Mouse (Mus musculus) liver, postnatal 0 days (tissue): ENCODE measurements around the gene Lad1. TPM values are rescaled to one million over a fixed set of nuclear protein-coding genes. Genes with fewer than 3 reads are reported as not detected.
A peak's percentile ranks its signal among the peaks of the same experiment; 100 is the strongest.

ENCODE experiments used
- ATAC-seq: fragments of 200-750 bp; cut with Nextera tagmentation; 2 replicates; pipeline ENCODE4 v1.8.0; 2017; ENCODE audit warnings: mild to moderate bottlenecking, moderate library complexity
- DNase-seq: peaks from one replicate; pipeline ENCODE4 v3.0.0-alpha.2; 2016
- H3K27ac ChIP-seq: fragments of 300-500 bp; sonication (generic); 2 replicates; pipeline ENCODE4 v1.5.1; 2014; ENCODE audit warnings: antibody characterized with exemption, moderate library complexity, mild to moderate bottlenecking, low read depth
- H3K27me3 ChIP-seq: fragments of 300-500 bp; sonication (generic); 2 replicates; pipeline ENCODE4 v1.6.1; 2014; ENCODE audit warnings: low read length, control low read depth, mixed read lengths; ENCODE audit not compliant: insufficient read depth
- H3K36me3 ChIP-seq: fragments of 300-500 bp; sonication (generic); replicated peaks from 2 replicates; pipeline ENCODE4 v1.6.1; 2014; ENCODE audit warnings: mild to moderate bottlenecking, control low read depth, low read length, moderate library complexity, mixed read lengths; ENCODE audit not compliant: insufficient read depth
- H3K4me1 ChIP-seq: fragments of 300-500 bp; sonication (generic); 2 replicates; pipeline ENCODE4 v1.6.1; 2014; ENCODE audit warnings: antibody characterized with exemption, mild to moderate bottlenecking, control low read depth; ENCODE audit not compliant: insufficient read depth
- H3K4me2 ChIP-seq: fragments of 300-500 bp; sonication (generic); 2 replicates; pipeline ENCODE4 v1.6.1; 2014; ENCODE audit warnings: low read depth, mild to moderate bottlenecking, low read length, moderate library complexity, mixed read lengths
- H3K4me3 ChIP-seq: fragments of 300-500 bp; sonication (generic); 2 replicates; pipeline ENCODE4 v1.5.1; 2014; ENCODE audit warnings: low read depth, low read length
- H3K9ac ChIP-seq: fragments of 300-500 bp; sonication (generic); replicated peaks from 2 replicates; pipeline ENCODE4 v1.6.1; 2014; ENCODE audit warnings: mild to moderate bottlenecking, moderate library complexity
- H3K9me3 ChIP-seq: fragments of 300-500 bp; sonication (generic); 2 replicates; pipeline ENCODE4 v1.6.1; 2016; ENCODE audit warnings: mild to moderate bottlenecking, control low read depth, low read length, mixed read lengths
- CTCF ChIP-seq: sonication (generic); IDR thresholded peaks from 2 replicates; pipeline ENCODE4 v1.5.1; 2016; ENCODE audit warnings: antibody characterized with exemption, low read depth
- EP300 ChIP-seq: IDR thresholded peaks from 2 replicates; pipeline ENCODE4 v1.6.1; 2016; ENCODE audit warnings: antibody characterized with exemption, low read depth, mild to moderate bottlenecking
- WGBS: fragments of 180-500 bp; shearing (Covaris S2); extraction: QIAGEN DNeasy Blood & Tissue Kit; methylation state at CpG from one replicate; pipeline ENCODE4 v1.1.7; 2014; ENCODE audit not compliant: insufficient replicate concordance; 5-methylcytosine and 5-hydroxymethylcytosine counted together
- polyA plus RNA-seq: library from polyadenylated mRNA; unstranded; fragments of >200 nt; fragmentation: Nextera tagmentation; extraction: Ambion mirVana; gene quantifications from 2 replicates; pipeline ENCODE4 v1.2.1, GENCODE M21; 2015

Lad1 gene
- polyA plus RNA-seq, 1 experiment from 2014 or later: 0.42 TPM

DNA sequence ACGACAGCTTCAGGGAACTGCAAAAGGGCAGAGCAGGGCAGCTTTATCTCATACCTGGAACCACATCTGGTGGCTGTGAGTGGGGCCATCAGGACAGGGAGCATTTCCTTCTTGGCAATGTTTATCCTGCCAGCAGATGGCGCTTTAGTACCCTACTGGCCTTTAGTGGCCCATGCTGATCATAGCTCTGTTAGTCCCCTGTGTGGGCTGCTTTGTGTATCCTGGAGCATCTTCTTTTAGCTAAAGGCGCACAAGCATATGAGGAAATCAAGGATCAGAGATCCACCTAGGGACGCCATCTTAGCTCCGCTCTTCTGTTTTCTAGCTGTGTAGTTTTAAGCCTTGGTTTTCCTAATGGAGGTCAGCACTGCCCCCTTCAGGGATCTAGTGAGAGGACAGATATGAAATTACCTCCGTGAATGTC is 28.8 kb downstream of the Lad1 start:
- H3K9me3 ChIP-seq: no peaks in the 10 kb centered on the region
- 21% methylated on average over 6 of the region's 6 CpGs for WGBS
- H3K27ac ChIP-seq: no peak overlapping the region
- H3K9ac ChIP-seq: no peak overlapping the region
- no peaks in the 10 kb centered on the region for H3K36me3 ChIP-seq
- H3K27me3 ChIP-seq: no peaks in the 10 kb centered on the region
- H3K4me2 ChIP-seq: no peak overlapping the region
- H3K4me1 ChIP-seq: no peaks in the 10 kb centered on the region
- ATAC-seq (peak; percentile 71), DNase-seq (peak; percentile 74)
- H3K4me3 ChIP-seq: no peak overlapping the region
- TF ChIP-seq EP300 (no peak), CTCF (peak; percentile 85)

DNA sequence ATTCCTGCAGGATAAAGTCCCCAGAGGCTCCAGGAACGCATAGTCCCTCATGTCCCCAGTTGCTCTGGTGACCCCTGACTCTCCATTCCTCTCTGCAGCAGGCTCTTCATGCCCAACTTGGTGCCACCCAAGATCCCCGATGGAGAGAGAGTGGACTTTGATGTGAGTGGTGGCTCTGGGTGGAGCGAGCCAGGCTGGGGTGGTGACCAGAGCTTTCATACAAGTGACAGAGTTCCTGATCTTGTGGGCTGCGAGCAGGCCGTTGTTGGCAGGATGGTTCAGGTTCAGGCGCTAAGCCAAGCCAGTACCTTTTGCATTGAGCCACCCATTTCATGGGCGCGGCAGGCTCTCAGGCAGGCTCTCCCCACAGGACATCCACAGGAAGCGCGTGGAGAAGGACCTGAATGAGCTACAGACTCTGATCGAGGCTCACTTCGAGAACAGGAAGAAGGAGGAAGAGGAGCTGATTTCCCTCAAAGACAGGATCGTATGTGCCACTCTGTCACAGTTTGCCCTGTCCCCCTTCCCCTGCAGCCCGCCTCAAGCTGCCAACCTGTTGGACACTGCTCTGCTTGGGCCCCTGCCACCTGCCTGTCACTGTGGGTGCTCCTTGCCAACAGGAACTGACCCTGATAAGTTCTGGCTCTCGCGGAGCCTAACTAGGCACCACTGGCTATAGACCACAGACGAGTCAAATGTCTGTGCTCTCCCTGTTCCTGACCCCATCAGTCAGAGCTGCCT is 29.4 kb downstream of the Lad1 start:
- no peaks in the 10 kb centered on the region for H3K27me3 ChIP-seq
- no peaks in the 10 kb centered on the region for H3K36me3 ChIP-seq
- H3K9me3 ChIP-seq: no peaks in the 10 kb centered on the region
- no peak for TF ChIP-seq EP300
- TF ChIP-seq CTCF: no peak
- H3K9ac ChIP-seq: no peak overlapping the region
- no peak overlapping the region for H3K4me3 ChIP-seq
- no peak overlapping the region for H3K27ac ChIP-seq
- peaks cover 4% of the 10 kb centered on the region; the same call in 1 of the 2 replicates for H3K4me1 ChIP-seq
- ATAC-seq (no peak), DNase-seq (no peak)
- 56% methylated on average over 17 of the region's 17 CpGs for WGBS
- H3K4me2 ChIP-seq: no peak overlapping the region

DNA sequence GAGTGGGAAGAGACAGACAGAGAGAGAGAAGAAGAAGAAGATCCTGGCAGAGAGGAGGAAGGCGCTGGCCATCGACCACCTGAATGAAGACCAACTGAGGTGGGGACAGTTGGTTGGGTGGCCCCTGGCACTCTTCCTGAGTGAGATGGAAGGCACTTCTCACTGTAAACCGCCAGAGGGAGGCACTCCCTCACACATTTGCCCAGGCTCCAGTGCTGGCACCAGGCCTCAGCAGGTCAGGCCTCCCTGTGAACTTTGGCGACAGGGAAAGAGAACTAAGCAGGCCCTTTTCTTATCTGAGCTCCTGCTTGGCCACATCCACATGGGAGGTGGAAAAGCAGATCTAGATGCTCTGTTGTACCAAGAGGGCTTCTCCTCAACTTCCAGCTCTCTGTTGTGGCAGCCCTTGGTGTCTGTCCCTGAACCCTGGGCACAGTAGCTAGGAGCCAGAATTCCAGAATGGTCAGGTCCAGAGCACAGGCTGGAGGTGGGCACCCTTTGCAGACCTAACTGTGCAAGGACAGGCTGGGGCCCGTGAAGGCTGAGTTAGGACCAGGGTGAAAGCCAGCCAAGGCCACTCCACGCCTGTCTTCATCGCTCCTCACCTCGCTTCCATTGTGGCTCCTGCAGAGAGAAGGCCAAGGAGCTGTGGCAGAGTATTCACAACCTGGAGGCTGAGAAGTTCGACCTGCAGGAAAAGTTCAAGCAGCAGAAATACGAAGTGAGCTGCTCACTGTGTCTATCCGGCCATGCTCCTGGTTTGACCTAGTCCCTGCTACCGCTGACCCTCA is 32.5 kb downstream of the Lad1 start:
- peak; percentile 50; the same call in 1 of the 2 replicates for ATAC-seq
- Histone ChIP-seq H3K4me2 (no peak overlapping the region), H3K36me3 (no peaks in the 10 kb centered on the region), H3K4me1 (peaks cover 4% of the 10 kb centered on the region; the same call in 1 of the 2 replicates), H3K9me3 (no peaks in the 10 kb centered on the region), H3K27ac (no peak overlapping the region), H3K9ac (no peak overlapping the region), H3K4me3 (no peak overlapping the region), H3K27me3 (no peaks in the 10 kb centered on the region)
- TF ChIP-seq EP300: no peak
- peak; percentile 75 for TF ChIP-seq CTCF
- 65% methylated on average over 12 of the region's 12 CpGs for WGBS
- DNase-seq: peak; percentile 68

DNA sequence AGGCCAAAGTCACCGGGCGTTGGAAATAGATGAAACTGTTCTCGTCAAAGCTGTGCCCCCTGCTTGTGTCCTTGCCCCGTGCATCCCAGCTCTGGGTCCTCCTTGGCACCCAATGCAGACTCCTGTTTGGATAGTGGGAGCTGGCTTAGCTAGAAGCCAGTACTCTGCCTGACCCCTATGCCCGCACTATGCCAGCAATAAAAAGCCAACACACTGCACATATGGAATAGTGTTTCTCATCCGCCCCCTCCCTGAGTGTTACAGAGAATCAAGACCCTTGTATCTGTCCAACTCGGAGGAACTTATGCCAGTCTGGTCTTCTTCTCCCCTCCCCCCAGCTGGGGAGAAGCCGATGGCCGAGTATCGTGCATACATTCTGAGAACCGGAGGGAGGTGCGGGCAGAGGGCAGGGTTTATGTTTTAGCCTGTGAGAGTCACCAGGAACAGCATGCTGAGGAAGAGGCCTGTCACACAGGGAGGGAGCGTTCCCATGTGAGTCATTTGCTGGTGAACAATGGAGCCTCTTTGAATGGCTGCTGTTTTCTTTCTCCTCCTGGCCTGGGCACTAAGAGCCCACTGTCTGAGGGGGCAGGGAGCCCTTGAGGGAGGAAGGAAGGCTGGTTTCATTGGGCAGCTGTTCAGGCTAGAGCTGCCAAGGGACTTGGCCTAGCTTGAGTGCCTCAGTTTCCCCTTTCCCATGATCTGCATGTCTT is 33.8 kb downstream of the Lad1 start:
- DNase-seq (no peak), ATAC-seq (no peak)
- H3K4me3 ChIP-seq: no peak overlapping the region
- no peak overlapping the region for H3K9ac ChIP-seq
- no peaks in the 10 kb centered on the region for H3K9me3 ChIP-seq
- no peaks in the 10 kb centered on the region for H3K36me3 ChIP-seq
- peaks cover 4% of the 10 kb centered on the region; the same call in 1 of the 2 replicates for H3K4me1 ChIP-seq
- WGBS: 53% methylated on average over 13 of the region's 13 CpGs
- H3K27ac ChIP-seq: no peak overlapping the region
- H3K27me3 ChIP-seq: no peaks in the 10 kb centered on the region
- TF ChIP-seq CTCF (no peak), EP300 (no peak)
- no peak overlapping the region for H3K4me2 ChIP-seq

DNA sequence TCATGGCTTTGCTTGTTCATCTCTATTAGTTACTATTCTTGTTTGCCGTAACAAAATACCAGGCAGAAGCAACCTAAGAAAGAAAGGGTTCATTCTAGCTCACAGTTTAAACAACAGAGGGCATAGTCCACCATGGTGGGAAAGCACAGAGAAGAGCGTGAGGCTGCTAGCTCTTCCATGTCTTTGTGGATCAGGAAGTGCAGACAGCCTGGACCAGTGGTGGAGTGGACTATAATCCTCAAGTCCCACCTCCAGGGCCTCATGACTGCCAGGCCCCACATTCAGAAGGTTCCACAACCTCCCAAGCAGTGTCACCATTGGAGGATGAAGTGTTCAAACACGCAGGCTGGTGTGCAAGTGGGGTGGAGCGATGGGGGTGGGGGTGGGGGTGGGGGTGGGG is 34.8 kb downstream of the Lad1 start:
- DNase-seq (no peak), ATAC-seq (no peak)
- no peaks in the 10 kb centered on the region for H3K27me3 ChIP-seq
- no peak overlapping the region for H3K9ac ChIP-seq
- H3K36me3 ChIP-seq: no peaks in the 10 kb centered on the region
- no peak overlapping the region for H3K4me2 ChIP-seq
- WGBS: 74% methylated on average over 4 of the region's 4 CpGs
- no peaks in the 10 kb centered on the region for H3K9me3 ChIP-seq
- peaks cover 4% of the 10 kb centered on the region; the same call in 1 of the 2 replicates for H3K4me1 ChIP-seq
- TF ChIP-seq CTCF: no peak
- TF ChIP-seq EP300: no peak
- no peak overlapping the region for H3K27ac ChIP-seq
- no peak overlapping the region for H3K4me3 ChIP-seq
